Comparison of ENCODE assay signal across 27 mouse cellular contexts in genomic region chr13:104629621-104630020, GRCm38 (mm10).
DNase-seq lines count a peak whose midpoint lies in the region; ATAC-seq and TF ChIP-seq lines count a peak whose summit lies in the region.
"Had no signal": no experiment of that assay in that cellular context is flagged by ENCODE, and none has a peak within 500 bp of the region (broad histone marks: within the 10 kb centered on the region; RNA-seq: fewer than 3 reads in every experiment).

No protein-coding gene starts in this region.

- no peaks in the 10 kb centered on the region for H3K36me3 ChIP-seq in heart, embryonic 10.5 days
- H3K36me3 ChIP-seq in midbrain, postnatal 0 days (ENCODE audit: insufficient read depth, low read length): 0 out of 2 replicates have a peak, but pooled peaks cover 5% of the 10 kb centered on the region
- peaks cover 10% of the 10 kb centered on the region; the same call in 1 of the 2 replicates for H3K36me3 ChIP-seq in midbrain, embryonic 14.5 days (ENCODE audit: control insufficient read depth, insufficient read depth, low read length)
- H3K36me3 ChIP-seq: forebrain, embryonic 12.5 days had no signal

- no peak overlapping the region for H3K9ac ChIP-seq in midbrain, postnatal 0 days (replicated peaks; ENCODE audit: low read length, poor library complexity, severe bottlenecking)
- no peak overlapping the region for H3K9ac ChIP-seq in midbrain, embryonic 14.5 days (replicated peaks; ENCODE audit: low read length)
- H3K9ac ChIP-seq: embryonic facial prominence, embryonic 12.5 days; forebrain, embryonic 12.5 days had no signal

- no peak overlapping the region for H3K4me3 ChIP-seq in heart, embryonic 10.5 days
- no peak overlapping the region for H3K4me3 ChIP-seq in midbrain, postnatal 0 days (ENCODE audit: low read depth, low read length)
- no peak overlapping the region for H3K4me3 ChIP-seq in midbrain, embryonic 14.5 days (replicated peaks; ENCODE audit: low read depth, low read length)
- H3K4me3 ChIP-seq: embryonic facial prominence, embryonic 10.5 days; embryonic facial prominence, embryonic 12.5 days; erythroblast, embryonic 14.5 days; forebrain, embryonic 10.5 days; forebrain, embryonic 12.5 days had no signal

- H3K9me3 ChIP-seq in heart, embryonic 10.5 days: no peaks in the 10 kb centered on the region
- H3K9me3 ChIP-seq in midbrain, postnatal 0 days (ENCODE audit: low read length): no peaks in the 10 kb centered on the region
- no peaks in the 10 kb centered on the region for H3K9me3 ChIP-seq in midbrain, embryonic 14.5 days (ENCODE audit: control insufficient read depth, low read length)
- H3K9me3 ChIP-seq: embryonic facial prominence, embryonic 10.5 days; embryonic facial prominence, embryonic 12.5 days; forebrain, embryonic 10.5 days; forebrain, embryonic 12.5 days; G1E had no signal

- peak overlapping the region; percentile 8; the same call in 1 of the 2 replicates for H3K27ac ChIP-seq in heart, embryonic 10.5 days
- no peak overlapping the region for H3K27ac ChIP-seq in midbrain, postnatal 0 days (ENCODE audit: low read depth, low read length)
- no peak overlapping the region for H3K27ac ChIP-seq in midbrain, embryonic 14.5 days (replicated peaks; ENCODE audit: low read depth, low read length)
- H3K27ac ChIP-seq: embryonic facial prominence, embryonic 10.5 days; embryonic facial prominence, embryonic 12.5 days; forebrain, embryonic 10.5 days; forebrain, embryonic 12.5 days had no signal

- 88% methylated on average over 11 of the region's 11 CpGs for WGBS in heart, embryonic 10.5 days
- WGBS in midbrain, postnatal 0 days: 96% methylated on average over 11 of the region's 11 CpGs
- WGBS in midbrain, embryonic 14.5 days: 94% methylated on average over 11 of the region's 11 CpGs

- no peak for TF ChIP-seq CTCF in midbrain, postnatal 0 days (IDR thresholded peaks at IDR 0.05)

- H3K4me2 ChIP-seq in midbrain, postnatal 0 days (ENCODE audit: low read depth, low read length, poor library complexity, severe bottlenecking): no peak overlapping the region
- H3K4me2 ChIP-seq in midbrain, embryonic 14.5 days (ENCODE audit: low read length): no peak overlapping the region
- H3K4me2 ChIP-seq: embryonic facial prominence, embryonic 12.5 days; forebrain, embryonic 12.5 days had no signal

- intact Hi-C loops in heart, postnatal 36 days (cut with DNase I): no loop called here

- DNase-seq in heart, embryonic 10.5 days (ENCODE audit: low spot score): no peak
- no peak for DNase-seq in heart, postnatal 36 days
- DNase-seq in midbrain, postnatal 0 days (ENCODE audit: low spot score): no peak
- no peak for DNase-seq in midbrain, embryonic 14.5 days
- DNase-seq: adrenal gland, adult 8-10 months; adrenal gland, postnatal 14 days; adrenal gland, postnatal 36 days; B cell, adult 2 months; cerebellum, adult 11-12 months; cerebellum, adult 2 months; cerebellum, adult 9-10 months; cerebellum, postnatal 10 days; cerebellum, postnatal 25 days had no signal

- ATAC-seq in granulocyte monocyte progenitor cell, adult 5-6 weeks (replicated peaks; ENCODE audit: poor library complexity, severe bottlenecking): peak; percentile 64
- ATAC-seq in megakaryocyte progenitor cell, adult 5-6 weeks (replicated peaks; ENCODE audit: poor library complexity): peak; percentile 69
- ATAC-seq in neutrophil, adult 5-6 weeks (ENCODE audit: extremely low read depth, insufficient number of reproducible peaks, low FRiP score, poor library complexity, severe bottlenecking): 0 out of 2 replicates have a peak, but pooled peaks have one; percentile 35
- ATAC-seq in midbrain, postnatal 0 days (ENCODE audit: low FRiP score): no peak
- no peak for ATAC-seq in midbrain, embryonic 14.5 days (ENCODE audit: low FRiP score, low TSS enrichment)
- ATAC-seq: activated CD4-positive, CD25-positive, alpha-beta regulatory T cell, adult 4 months; CD4-positive, CD25-positive, alpha-beta regulatory T cell, adult 4 months; forebrain, embryonic 14.5 days; Patski had no signal

- H3K4me1 ChIP-seq in heart, embryonic 10.5 days: peaks cover 62% of the 10 kb centered on the region
- no peaks in the 10 kb centered on the region for H3K4me1 ChIP-seq in midbrain, postnatal 0 days (ENCODE audit: insufficient read depth, low read length)
- no peaks in the 10 kb centered on the region for H3K4me1 ChIP-seq in midbrain, embryonic 14.5 days (ENCODE audit: control insufficient read depth, insufficient read depth, low read length)

- no peaks in the 10 kb centered on the region for H3K27me3 ChIP-seq in heart, embryonic 10.5 days (ENCODE audit: insufficient read depth, poor library complexity, severe bottlenecking)
- no peaks in the 10 kb centered on the region for H3K27me3 ChIP-seq in midbrain, postnatal 0 days (ENCODE audit: insufficient read depth, low read length)
- H3K27me3 ChIP-seq in midbrain, embryonic 14.5 days (ENCODE audit: control insufficient read depth, insufficient read depth, low read length): no peaks in the 10 kb centered on the region
- H3K27me3 ChIP-seq: CH12.LX; embryonic facial prominence, embryonic 12.5 days; forebrain, embryonic 12.5 days; Patski had no signal

Comparison
In these comparisons a context has a peak if more than half of its experiments do, and no peak if none do; other contexts are left out.
1. ATAC-seq: peak in granulocyte monocyte progenitor cell, adult 5-6 weeks (single experiment), megakaryocyte progenitor cell, adult 5-6 weeks (single experiment) and neutrophil, adult 5-6 weeks (single experiment); none in midbrain, postnatal 0 days (single experiment) and midbrain, embryonic 14.5 days (single experiment).